Mouse (Mus musculus): ENCODE results near the gene Ankrd12. TPM values are rescaled to one million over a fixed set of nuclear protein-coding genes. Genes with fewer than 3 reads are reported as not detected.

The Ankrd12 gene
- total and polyA plus RNA-seq, 2 experiments from 2014 or later = 63.4 to 229 TPM

DNA sequence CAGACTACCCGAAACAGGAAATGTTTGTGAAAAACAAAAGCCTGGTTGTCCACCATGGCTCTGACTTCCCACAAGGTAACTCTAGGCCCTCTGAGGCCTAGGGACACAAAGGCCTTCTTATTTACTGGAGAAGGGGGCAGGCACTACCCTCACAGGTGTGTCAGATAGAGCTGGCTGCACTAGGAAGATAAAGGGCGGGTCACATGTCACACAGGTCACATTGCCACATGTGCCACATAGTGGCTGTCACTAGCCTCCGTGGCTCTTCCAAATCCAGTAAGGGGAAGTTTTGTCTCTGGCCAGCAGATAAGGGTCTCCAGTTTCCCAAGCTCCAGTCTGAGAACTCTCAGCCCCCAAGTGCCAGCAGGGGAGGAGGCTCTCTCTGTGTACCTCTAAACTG is 157.7 kb downstream of the Ankrd12 start:
- no peak overlapping the region for H3K4me3 ChIP-seq (ENCODE audit: low read depth, low read length)
- ATAC-seq (ENCODE audit: low FRiP score) (no peak), DNase-seq (ENCODE audit: low spot score) (no peak)
- H3K27me3 ChIP-seq (ENCODE audit: insufficient read depth, low read length) = no peaks in the 10 kb centered on the region
- peaks cover 14% of the 10 kb centered on the region; the same call in 1 of the 2 replicates for H3K36me3 ChIP-seq (ENCODE audit: insufficient read depth, low read length)
- no peaks in the 10 kb centered on the region for H3K4me1 ChIP-seq (ENCODE audit: insufficient read depth, low read length)
- whole genome bisulfite sequencing = 89% methylated on average over 3 of the region's 3 CpGs
- H3K9ac ChIP-seq (replicated peaks; ENCODE audit: low read length, poor library complexity, severe bottlenecking) = no peak overlapping the region
- H3K9me3 ChIP-seq (ENCODE audit: low read length) = no peaks in the 10 kb centered on the region
- no peak overlapping the region for H3K4me2 ChIP-seq (ENCODE audit: low read depth, low read length, poor library complexity, severe bottlenecking)
- H3K27ac ChIP-seq (ENCODE audit: low read depth, low read length) = no peak overlapping the region
- TF ChIP-seq CTCF (IDR thresholded peaks at IDR 0.05) = no peak

DNA sequence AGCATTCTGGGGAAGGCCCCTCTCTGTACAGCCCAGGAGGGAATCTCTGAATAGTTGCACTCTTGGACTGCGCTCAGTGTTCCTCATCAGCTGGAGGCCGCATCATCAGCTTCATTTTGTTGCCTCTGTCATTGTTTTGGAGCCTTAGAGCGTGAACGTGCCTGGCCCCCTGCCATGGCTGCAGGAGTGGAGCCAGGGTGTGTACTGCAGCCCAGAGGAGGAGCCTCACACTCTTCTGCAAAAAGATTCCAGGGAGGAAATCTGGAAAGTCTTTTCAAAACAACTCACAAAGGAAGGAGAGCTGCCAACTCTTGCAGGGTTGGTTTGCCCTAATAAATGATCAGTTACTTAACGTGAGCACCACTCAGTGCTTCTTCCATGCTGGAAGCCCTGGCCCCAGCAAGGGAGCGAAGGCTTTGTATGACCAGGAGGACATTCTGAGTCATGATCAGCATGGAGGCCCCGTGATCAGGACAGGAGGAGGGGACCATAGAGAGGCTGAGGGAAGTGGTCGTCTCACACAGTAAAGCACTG is 160.7 kb downstream of the Ankrd12 start:
- H3K36me3 ChIP-seq (ENCODE audit: insufficient read depth, low read length) = no peaks in the 10 kb centered on the region
- H3K4me2 ChIP-seq (ENCODE audit: low read depth, low read length, poor library complexity, severe bottlenecking) = 0 out of 2 replicates have a peak overlapping the region, but pooled peaks have one; percentile 4
- no peaks in the 10 kb centered on the region for H3K4me1 ChIP-seq (ENCODE audit: insufficient read depth, low read length)
- no peaks in the 10 kb centered on the region for H3K27me3 ChIP-seq (ENCODE audit: insufficient read depth, low read length)
- DNase-seq (ENCODE audit: low spot score) = peak; percentile 82
- no peak overlapping the region for H3K9ac ChIP-seq (replicated peaks; ENCODE audit: low read length, poor library complexity, severe bottlenecking)
- TF ChIP-seq CTCF (IDR thresholded peaks at IDR 0.05) = no peak
- WGBS = 15% methylated on average over 8 of the region's 8 CpGs
- no peaks in the 10 kb centered on the region for H3K9me3 ChIP-seq (ENCODE audit: low read length)
- peak overlapping the region; percentile 62 for H3K27ac ChIP-seq (ENCODE audit: low read depth, low read length)
- H3K4me3 ChIP-seq (ENCODE audit: low read depth, low read length) = no peak overlapping the region
- peak; percentile 80 for ATAC-seq (ENCODE audit: low FRiP score)

Other genes with a start within 250 kb of the Ankrd12 start
- gene Ralbp1, start 191.3 kb downstream of the Ankrd12 start, total RNA-seq (2014; rRNA removed) = 32.9 and 42.0 TPM in 2 replicates
- 50.0 and 55.8 TPM in 2 replicates for gene Ralbp1, start 191.3 kb downstream of the Ankrd12 start, polyA plus RNA-seq (2015; fragmentation: Nextera tagmentation; extraction: Ambion mirVana)
- gene Twsg1, start 125.9 kb downstream of the Ankrd12 start, total RNA-seq (2014; rRNA removed) = 45.3 and 47.4 TPM in 2 replicates
- 38.4 and 42.2 TPM in 2 replicates for gene Twsg1, start 125.9 kb downstream of the Ankrd12 start, polyA plus RNA-seq (2015; fragmentation: Nextera tagmentation; extraction: Ambion mirVana)
- 111 and 125 TPM in 2 replicates for gene Ndufv2, start 24.5 kb upstream of the Ankrd12 start, total RNA-seq (2014; rRNA removed)
- gene Ndufv2, start 24.5 kb upstream of the Ankrd12 start, polyA plus RNA-seq (2015; fragmentation: Nextera tagmentation; extraction: Ambion mirVana) = 419 and 445 TPM in 2 replicates
- 44.1 and 54.8 TPM in 2 replicates for gene Washc1, start 34.5 kb upstream of the Ankrd12 start, total RNA-seq (2014; rRNA removed)
- 41.7 and 43.8 TPM in 2 replicates for gene Washc1, start 34.5 kb upstream of the Ankrd12 start, polyA plus RNA-seq (2015; fragmentation: Nextera tagmentation; extraction: Ambion mirVana)
- 5.6 and 6.7 TPM in 2 replicates for gene Ddx11, start 46.4 kb upstream of the Ankrd12 start, total RNA-seq (2014; rRNA removed)
- gene Ddx11, start 46.4 kb upstream of the Ankrd12 start, polyA plus RNA-seq (2015; fragmentation: Nextera tagmentation; extraction: Ambion mirVana) = 2.2 and 2.5 TPM in 2 replicates

Data from midbrain, postnatal 0 days (tissue).